Mouse (Mus musculus): ENCODE data around the gene Mfsd2b. TPM values are rescaled to one million over a fixed set of nuclear protein-coding genes. Genes with fewer than 3 reads are reported as not detected.

The Mfsd2b gene
- total RNA-seq, 4 experiments from 2014 or later = 0.74 to 2.0 (median 0.79) TPM

GRCm38 (mm10) chr12:4875623-4876022 is 1.5 kb upstream of the Mfsd2b start:
- DNase-seq (ENCODE audit: low spot score in 2 of 2) = no peak

GRCm38 (mm10) chr12:4873531-4873930 is 628 bp downstream of the Mfsd2b start:
- no peak for DNase-seq (ENCODE audit: low spot score in 2 of 2)

GRCm38 (mm10) chr12:4872983-4873477 is 1.1 kb downstream of the Mfsd2b start:
- DNase-seq (ENCODE audit: low spot score in 2 of 2) = no peak

- no peak for DNase-seq (ENCODE audit: low spot score in 2 of 2)
Measured at GRCm38 (mm10) chr12:4872273-4872672, 1.9 kb downstream of the Mfsd2b start.

GRCm38 (mm10) chr12:4871260-4871659 is 2.9 kb downstream of the Mfsd2b start:
- no peak for DNase-seq (ENCODE audit: low spot score in 2 of 2)

GRCm38 (mm10) chr12:4868924-4869323 is 5.2 kb downstream of the Mfsd2b start:
- no peak for DNase-seq (ENCODE audit: low spot score in 2 of 2)

- DNase-seq (ENCODE audit: low spot score in 2 of 2) = peak in 1 of 2 experiments; percentile 38
Measured at GRCm38 (mm10) chr12:4864338-4864690, 9.8 kb downstream of the Mfsd2b start.

- no peak for DNase-seq (ENCODE audit: low spot score in 2 of 2)
Measured at GRCm38 (mm10) chr12:4863654-4864337, 10.4 kb downstream of the Mfsd2b start.

GRCm38 (mm10) chr12:4862672-4863071 is 11.5 kb downstream of the Mfsd2b start:
- DNase-seq (ENCODE audit: low spot score in 2 of 2) = no peak

GRCm38 (mm10) chr12:4859241-4859914 is 14.8 kb downstream of the Mfsd2b start:
- DNase-seq (ENCODE audit: low spot score in 2 of 2) = no peak

GRCm38 (mm10) chr12:4856834-4857233 is 17.3 kb downstream of the Mfsd2b start:
- no peak for DNase-seq (ENCODE audit: low spot score in 2 of 2)

- no peak for DNase-seq (ENCODE audit: low spot score in 2 of 2)
Measured at GRCm38 (mm10) chr12:4856160-4856559, 18.0 kb downstream of the Mfsd2b start.

- no peak for DNase-seq (ENCODE audit: low spot score in 2 of 2)
Measured at GRCm38 (mm10) chr12:4843741-4844140, 30.4 kb downstream of the Mfsd2b start.

- DNase-seq (ENCODE audit: low spot score in 2 of 2) = peak; percentile 92 to 94
Measured at GRCm38 (mm10) chr12:4842890-4843597, 31.1 kb downstream of the Mfsd2b start, which contains the start of gene Wdcp. Gene Wdcp (plus strand): TSS chr12:4843303.

GRCm38 (mm10) chr12:4842456-4842855 is 31.7 kb downstream of the Mfsd2b start:
- no peak for DNase-seq (ENCODE audit: low spot score in 2 of 2)

GRCm38 (mm10) chr12:4841392-4841887 is 32.7 kb downstream of the Mfsd2b start, which contains the start of gene Fkbp1b:
Gene Fkbp1b (minus strand): TSS chr12:4841591.
- peak in 1 of 2 experiments; percentile 29 for DNase-seq (ENCODE audit: low spot score in 2 of 2)

GRCm38 (mm10) chr12:4840741-4841140 is 33.4 kb downstream of the Mfsd2b start:
- DNase-seq (ENCODE audit: low spot score in 2 of 2) = no peak

GRCm38 (mm10) chr12:4840010-4840409 is 34.1 kb downstream of the Mfsd2b start:
- DNase-seq (ENCODE audit: low spot score in 2 of 2) = no peak

GRCm38 (mm10) chr12:4836959-4837358 is 37.2 kb downstream of the Mfsd2b start:
- DNase-seq (ENCODE audit: low spot score in 2 of 2) = no peak

- DNase-seq (ENCODE audit: low spot score in 2 of 2) = no peak
Measured at GRCm38 (mm10) chr12:4827256-4827655, 46.9 kb downstream of the Mfsd2b start.

GRCm38 (mm10) chr12:4817361-4818101 is 56.6 kb downstream of the Mfsd2b start, which contains the start of gene Sf3b6:
Gene Sf3b6 (plus strand): TSS chr12:4817544.
- peak; percentile 96 for DNase-seq (ENCODE audit: low spot score in 2 of 2)

Data from layer of hippocampus, adult 8-10 months (tissue).